Mouse (Mus musculus): ENCODE data around the gene C1qtnf3.
"Not testable (repeated sequence)": the region's sequence is repeated elsewhere in the genome, so short reads cannot be mapped to it uniquely, and the experiment has no call there.

The C1qtnf3 gene

GRCm38 (mm10) chr15:10959277-10960026, 7.3 kb downstream of the C1qtnf3 start:
- DNase-seq = no peak

- no peak for DNase-seq
Measured at GRCm38 (mm10) chr15:10960267-10960666, 8.1 kb downstream of the C1qtnf3 start.

GRCm38 (mm10) chr15:10962601-10963000, 10.5 kb downstream of the C1qtnf3 start:
- DNase-seq = no peak

- no peak for DNase-seq
Measured at GRCm38 (mm10) chr15:10969439-10969838, 17.3 kb downstream of the C1qtnf3 start.

- DNase-seq = no peak
Measured at GRCm38 (mm10) chr15:10970777-10971176, 18.6 kb downstream of the C1qtnf3 start.

- no peak for DNase-seq
Measured at GRCm38 (mm10) chr15:10977151-10977550, 25.0 kb downstream of the C1qtnf3 start.

- DNase-seq = no peak
Measured at GRCm38 (mm10) chr15:10980712-10981111, 28.6 kb downstream of the C1qtnf3 start.

GRCm38 (mm10) chr15:10981377-10982063, 29.4 kb downstream of the C1qtnf3 start, which contains the start of gene Amacr:
TSS of gene Amacr (plus strand) at chr15:10981756.
- peak; percentile 93 for DNase-seq

- no peak for DNase-seq
Measured at GRCm38 (mm10) chr15:10982064-10982435, 29.9 kb downstream of the C1qtnf3 start.

- DNase-seq = no peak
Measured at GRCm38 (mm10) chr15:10985756-10986155, 33.6 kb downstream of the C1qtnf3 start.

- DNase-seq = not testable (repeated sequence)
Measured at GRCm38 (mm10) chr15:10986477-10986876, 34.3 kb downstream of the C1qtnf3 start.

GRCm38 (mm10) chr15:10990411-10990810, 38.3 kb downstream of the C1qtnf3 start:
- DNase-seq = no peak

GRCm38 (mm10) chr15:10991566-10991965, 39.4 kb downstream of the C1qtnf3 start:
- no peak for DNase-seq

- no peak for DNase-seq
Measured at GRCm38 (mm10) chr15:10999832-11000231, 47.7 kb downstream of the C1qtnf3 start.

GRCm38 (mm10) chr15:11000421-11000820, 48.3 kb downstream of the C1qtnf3 start, which contains the start of gene Slc45a2:
TSS of gene Slc45a2 (plus strand) at chr15:11000721.
- no peak for DNase-seq

GRCm38 (mm10) chr15:11003791-11004190, 51.7 kb downstream of the C1qtnf3 start:
- no peak for DNase-seq

- no peak for DNase-seq
Measured at GRCm38 (mm10) chr15:11004646-11005045, 52.5 kb downstream of the C1qtnf3 start.

GRCm38 (mm10) chr15:11008756-11009155, 56.6 kb downstream of the C1qtnf3 start:
- DNase-seq = no peak

- no peak for DNase-seq
Measured at GRCm38 (mm10) chr15:11010976-11011548, 58.9 kb downstream of the C1qtnf3 start.

- DNase-seq = no peak
Measured at GRCm38 (mm10) chr15:11014931-11015330, 62.8 kb downstream of the C1qtnf3 start.

- no peak for DNase-seq
Measured at GRCm38 (mm10) chr15:11026801-11027561, 74.8 kb downstream of the C1qtnf3 start.

Data from cerebellum, adult 9-10 months (tissue).